Mouse (Mus musculus) limb, embryonic 10.5 days (tissue): Measurements from ENCODE around the gene Daam2. TPM values are rescaled to one million over a fixed set of nuclear protein-coding genes. Genes with fewer than 3 reads are reported as not detected.

Experiments used
- DNase-seq: peaks from one replicate; pipeline ENCODE4 v3.0.0-alpha.2; 2017; ENCODE audit warnings: low spot score
- H3K27ac ChIP-seq: fragments of 300-500 bp; sonication (generic); 2 replicates; pipeline ENCODE4 v1.5.1; 2016; ENCODE audit warnings: mild to moderate bottlenecking
- H3K27me3 ChIP-seq: fragments of 300-500 bp; sonication (generic); 2 replicates; pipeline ENCODE4 v1.6.1; 2016; ENCODE audit warnings: low read depth, mild to moderate bottlenecking; ENCODE audit not compliant: poor library complexity, severe bottlenecking
- H3K36me3 ChIP-seq: fragments of 300-500 bp; sonication (generic); 2 replicates; pipeline ENCODE4 v1.6.1; 2016; ENCODE audit warnings: mild to moderate bottlenecking, moderate library complexity
- H3K4me1 ChIP-seq: fragments of 300-500 bp; sonication (generic); 2 replicates; pipeline ENCODE4 v1.6.1; 2016
- H3K4me3 ChIP-seq: fragments of 300-500 bp; sonication (generic); 2 replicates; pipeline ENCODE4 v1.5.1; 2016; ENCODE audit warnings: mild to moderate bottlenecking, moderate library complexity
- H3K9me3 ChIP-seq: fragments of 300-500 bp; sonication (generic); replicated peaks from 2 replicates; pipeline ENCODE4 v1.6.1; 2016; ENCODE audit warnings: mild to moderate bottlenecking
- WGBS: fragments of 180-500 bp; shearing (Covaris S2); methylation state at CpG from one replicate; pipeline ENCODE4 v1.1.7; 2016; 5-methylcytosine and 5-hydroxymethylcytosine counted together
- polyA plus RNA-seq: library from polyadenylated mRNA; unstranded; fragments of >200 nt; fragmentation: Nextera tagmentation; extraction: Ambion mirVana; gene quantifications from 2 replicates; pipeline ENCODE4 v1.2.1, GENCODE M21; 2016

Gene Daam2
- polyA plus RNA-seq, 1 experiment from 2014 or later = 10.7 TPM

DNA sequence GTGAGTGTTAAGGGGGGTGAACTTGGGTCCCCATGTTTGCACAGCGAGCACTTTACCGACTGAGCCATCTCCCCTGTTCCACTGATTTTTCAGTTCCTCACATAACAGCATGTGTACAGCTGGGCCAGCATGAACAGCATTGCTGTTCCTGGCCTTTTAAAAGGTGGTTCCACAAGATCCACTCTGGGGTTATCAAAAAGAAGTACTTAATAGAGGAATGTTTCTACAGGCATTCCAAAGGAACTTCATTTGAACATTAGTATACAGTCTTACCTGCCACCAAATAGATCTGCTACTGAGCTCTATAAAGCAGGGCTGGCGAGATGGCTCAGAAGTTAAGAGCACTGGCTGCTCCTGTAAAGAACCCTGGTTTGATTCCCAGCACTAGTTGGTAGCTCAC, 8.0 kb downstream of the Daam2 start:
- Histone ChIP-seq H3K9me3 (no peaks in the 10 kb centered on the region), H3K27me3 (no peaks in the 10 kb centered on the region), H3K4me1 (peaks cover 13% of the 10 kb centered on the region), H3K4me3 (no peak overlapping the region), H3K36me3 (peaks cover 5% of the 10 kb centered on the region), H3K27ac (no peak overlapping the region)
- 91% methylated on average over 3 of the region's 3 CpGs for whole genome bisulfite sequencing
- no peak for DNase-seq

DNA sequence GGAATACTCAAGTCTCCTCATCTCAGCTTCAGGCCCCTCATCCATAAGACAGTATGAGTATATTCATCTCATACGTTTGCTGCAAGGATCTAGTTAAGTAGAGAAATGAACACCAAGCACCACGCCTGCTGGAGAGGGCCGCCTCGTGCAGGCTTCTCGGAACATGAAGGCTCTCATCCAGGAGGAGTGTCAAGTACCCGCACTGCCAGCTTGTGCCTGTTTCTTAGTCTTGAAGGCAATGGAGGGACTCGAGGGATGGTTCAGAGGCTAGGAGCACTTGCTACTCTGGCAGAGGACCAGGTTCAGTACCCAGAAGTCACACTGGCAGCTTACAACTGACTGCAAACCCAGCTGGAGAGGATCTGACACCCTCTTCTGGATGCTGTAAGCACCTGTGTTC, 12.2 kb downstream of the Daam2 start:
- WGBS = 89% methylated on average over 7 of the region's 7 CpGs
- Histone ChIP-seq H3K4me3 (no peak overlapping the region), H3K36me3 (peaks cover 35% of the 10 kb centered on the region), H3K4me1 (no peaks in the 10 kb centered on the region), H3K9me3 (no peaks in the 10 kb centered on the region), H3K27ac (no peak overlapping the region), H3K27me3 (no peaks in the 10 kb centered on the region)
- DNase-seq = no peak

DNA sequence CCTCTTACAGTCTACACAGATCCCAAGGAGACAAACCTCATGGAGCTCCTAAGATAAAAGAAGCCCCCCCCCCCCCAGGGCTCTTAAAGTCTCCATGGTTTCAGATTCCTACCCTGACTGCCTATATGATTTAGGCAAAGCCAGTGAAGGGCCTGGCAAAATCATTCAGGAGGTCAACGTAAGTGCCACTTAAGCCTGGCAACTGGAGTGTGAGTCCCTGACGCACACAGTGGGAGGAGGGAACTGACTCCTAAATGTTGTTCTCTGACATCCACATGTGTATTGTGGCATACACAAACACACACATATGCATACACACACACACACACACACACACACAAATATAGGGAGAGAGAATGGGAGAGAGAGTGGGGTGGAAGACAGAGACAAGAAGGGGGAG, 12.7 kb downstream of the Daam2 start:
- 77% methylated on average over 2 of the region's 2 CpGs for WGBS
- Histone ChIP-seq H3K27me3 (no peaks in the 10 kb centered on the region), H3K27ac (no peak overlapping the region), H3K36me3 (peaks cover 35% of the 10 kb centered on the region), H3K4me3 (no peak overlapping the region), H3K4me1 (no peaks in the 10 kb centered on the region), H3K9me3 (no peaks in the 10 kb centered on the region)
- DNase-seq = no peak

DNA sequence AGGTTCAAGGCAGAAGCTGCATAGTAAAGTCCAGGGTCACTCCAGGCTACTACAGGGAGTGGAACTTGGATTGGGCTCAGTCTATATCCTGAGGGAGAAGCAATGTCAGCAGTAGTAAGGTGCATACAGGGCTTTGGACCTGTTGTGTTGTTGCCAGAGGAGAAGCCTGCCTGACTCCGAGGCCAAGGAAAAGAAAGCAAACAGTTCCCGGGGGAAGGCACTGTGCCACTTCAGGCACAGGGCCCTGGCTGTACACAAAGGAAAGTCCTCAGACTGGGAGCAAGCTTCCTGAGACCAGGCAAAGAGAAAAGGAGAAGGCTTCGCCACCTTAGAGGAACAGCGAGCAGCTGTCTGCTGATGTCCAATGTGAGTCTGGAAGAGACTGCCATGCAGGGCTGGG, 18.1 kb downstream of the Daam2 start:
- Histone ChIP-seq H3K4me1 (peaks cover 12% of the 10 kb centered on the region), H3K36me3 (peaks cover 45% of the 10 kb centered on the region), H3K27me3 (no peaks in the 10 kb centered on the region), H3K4me3 (no peak overlapping the region), H3K9me3 (no peaks in the 10 kb centered on the region), H3K27ac (0 out of 2 replicates have a peak overlapping the region, but pooled peaks have one; percentile 28)
- DNase-seq = no peak
- WGBS = 93% methylated on average over 4 of the region's 4 CpGs

DNA sequence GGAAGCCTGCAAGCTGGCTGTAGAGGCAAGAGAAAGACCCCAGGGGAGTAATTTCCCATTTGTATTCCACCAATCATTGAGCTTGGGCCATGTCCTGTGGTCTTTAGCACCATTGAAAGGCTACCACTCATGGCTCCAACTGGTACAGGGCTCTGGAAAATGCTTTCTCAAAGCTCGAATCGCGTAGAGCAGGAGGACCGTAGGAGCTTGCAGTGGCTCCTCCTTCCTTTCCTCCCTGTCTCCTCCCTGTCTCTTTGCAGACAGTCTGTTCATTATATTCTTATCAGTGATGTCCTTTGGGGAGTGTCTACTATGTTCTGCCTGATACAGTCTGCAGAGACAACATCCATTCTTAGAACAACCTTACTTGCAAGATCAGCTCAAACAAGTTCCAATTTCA, 18.7 kb downstream of the Daam2 start:
- H3K9me3 ChIP-seq = no peaks in the 10 kb centered on the region
- DNase-seq = no peak
- no peak overlapping the region for H3K4me3 ChIP-seq
- 86% methylated on average over 4 of the region's 4 CpGs for WGBS
- H3K4me1 ChIP-seq = peaks cover 17% of the 10 kb centered on the region
- H3K27ac ChIP-seq = no peak overlapping the region
- peaks cover 39% of the 10 kb centered on the region for H3K36me3 ChIP-seq
- H3K27me3 ChIP-seq = no peaks in the 10 kb centered on the region

DNA sequence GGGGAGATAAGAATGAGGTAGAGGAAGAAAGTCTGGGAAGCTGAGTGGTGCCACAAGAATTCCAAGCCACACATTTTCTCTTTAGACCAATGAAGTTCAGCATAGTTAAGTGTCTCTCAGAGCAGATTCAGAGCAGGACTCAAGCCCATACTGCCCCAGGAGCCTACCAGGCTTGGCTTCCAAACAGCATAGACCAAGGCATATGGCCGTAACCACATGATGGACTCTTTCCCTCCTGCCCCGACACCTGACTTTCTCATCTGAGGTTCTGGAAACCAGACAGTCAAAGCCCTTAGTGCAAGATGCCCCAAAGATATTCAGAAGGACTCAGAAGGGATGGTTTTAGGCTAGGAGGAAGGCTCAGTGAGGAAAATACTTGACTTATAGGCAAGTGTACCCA, 19.6 kb downstream of the Daam2 start:
- Histone ChIP-seq H3K4me3 (no peak overlapping the region), H3K27ac (no peak overlapping the region), H3K27me3 (no peaks in the 10 kb centered on the region), H3K9me3 (no peaks in the 10 kb centered on the region), H3K36me3 (peaks cover 31% of the 10 kb centered on the region), H3K4me1 (peaks cover 25% of the 10 kb centered on the region)
- 97% methylated on average over 2 of the region's 2 CpGs for WGBS
- DNase-seq = no peak

DNA sequence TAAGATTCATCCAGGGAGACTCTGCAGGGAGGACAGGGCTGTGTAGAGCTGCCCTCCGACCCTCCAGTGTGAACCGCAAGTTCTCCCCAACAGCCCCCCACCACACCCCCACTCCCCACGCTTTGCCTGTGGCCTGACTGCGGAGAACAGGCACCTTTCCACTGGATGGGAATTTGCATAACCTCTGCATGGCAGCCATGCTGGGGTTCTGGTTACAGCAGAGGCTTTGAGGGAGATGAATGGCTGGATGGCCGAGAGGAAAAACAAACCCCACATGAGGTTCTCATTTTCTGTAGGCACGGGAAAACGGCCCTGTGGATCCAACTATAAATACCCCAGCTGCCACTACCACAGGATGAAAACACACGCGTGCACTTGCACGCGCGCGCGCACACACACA, 23.4 kb downstream of the Daam2 start:
- Histone ChIP-seq H3K4me3 (no peak overlapping the region), H3K27ac (peak overlapping the region; percentile 81), H3K27me3 (no peaks in the 10 kb centered on the region), H3K9me3 (no peaks in the 10 kb centered on the region), H3K36me3 (peaks cover 18% of the 10 kb centered on the region), H3K4me1 (peaks cover 36% of the 10 kb centered on the region)
- DNase-seq = peak; percentile 41
- 61% methylated on average over 14 of the region's 14 CpGs for WGBS

DNA sequence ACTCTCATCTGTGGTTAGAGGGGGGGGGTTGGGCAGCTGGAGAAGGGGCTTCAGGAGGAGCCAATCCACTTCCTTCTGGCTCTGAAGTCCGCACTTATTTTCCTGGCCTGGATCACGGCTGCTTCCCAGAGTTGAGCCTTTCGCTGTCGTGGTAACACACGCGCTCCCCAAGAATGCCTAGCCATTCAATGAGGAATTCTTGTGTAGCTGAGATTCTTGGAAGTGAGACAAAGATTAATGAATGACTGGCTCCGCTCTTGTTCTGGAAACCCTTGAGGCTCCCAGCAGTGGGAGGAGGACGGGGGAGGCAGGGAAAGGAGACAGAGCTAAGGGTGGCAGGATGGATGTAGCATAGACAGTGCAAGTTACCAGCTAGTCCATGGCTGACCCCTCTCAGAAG, 24.9 kb downstream of the Daam2 start:
- no peak for DNase-seq
- no peaks in the 10 kb centered on the region for H3K9me3 ChIP-seq
- 59% methylated on average over 8 of the region's 8 CpGs for WGBS
- H3K4me1 ChIP-seq = peaks cover 31% of the 10 kb centered on the region
- H3K27me3 ChIP-seq = no peaks in the 10 kb centered on the region
- H3K4me3 ChIP-seq = no peak overlapping the region
- H3K36me3 ChIP-seq = peaks cover 16% of the 10 kb centered on the region
- H3K27ac ChIP-seq = 0 out of 2 replicates have a peak overlapping the region, but pooled peaks have one; percentile 81

DNA sequence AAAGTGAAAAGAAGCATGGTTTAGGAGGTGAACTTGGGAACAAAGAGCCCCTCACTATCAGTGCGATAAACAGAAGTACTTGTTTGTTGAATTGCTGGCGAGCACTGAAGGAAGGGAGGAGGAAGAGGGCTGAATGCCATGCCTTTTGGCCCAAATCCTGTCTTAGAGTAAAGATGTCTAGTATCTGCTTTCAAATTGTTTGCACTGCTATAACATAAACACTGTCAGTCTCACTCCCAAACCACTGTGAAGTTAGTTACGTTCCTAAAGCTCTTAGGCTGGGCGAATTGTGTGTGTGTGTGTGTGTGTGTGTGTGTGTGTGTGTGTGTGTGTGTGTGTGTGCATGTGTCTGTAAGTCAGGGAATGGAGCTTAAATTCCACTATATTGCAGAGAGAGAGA, 28.6 kb downstream of the Daam2 start:
- no peak overlapping the region for H3K27ac ChIP-seq
- peaks cover 34% of the 10 kb centered on the region for H3K36me3 ChIP-seq
- no peaks in the 10 kb centered on the region for H3K9me3 ChIP-seq
- H3K27me3 ChIP-seq = no peaks in the 10 kb centered on the region
- no peak overlapping the region for H3K4me3 ChIP-seq
- no peak for DNase-seq
- peaks cover 20% of the 10 kb centered on the region for H3K4me1 ChIP-seq
- WGBS = 76% methylated on average over 4 of the region's 4 CpGs

DNA sequence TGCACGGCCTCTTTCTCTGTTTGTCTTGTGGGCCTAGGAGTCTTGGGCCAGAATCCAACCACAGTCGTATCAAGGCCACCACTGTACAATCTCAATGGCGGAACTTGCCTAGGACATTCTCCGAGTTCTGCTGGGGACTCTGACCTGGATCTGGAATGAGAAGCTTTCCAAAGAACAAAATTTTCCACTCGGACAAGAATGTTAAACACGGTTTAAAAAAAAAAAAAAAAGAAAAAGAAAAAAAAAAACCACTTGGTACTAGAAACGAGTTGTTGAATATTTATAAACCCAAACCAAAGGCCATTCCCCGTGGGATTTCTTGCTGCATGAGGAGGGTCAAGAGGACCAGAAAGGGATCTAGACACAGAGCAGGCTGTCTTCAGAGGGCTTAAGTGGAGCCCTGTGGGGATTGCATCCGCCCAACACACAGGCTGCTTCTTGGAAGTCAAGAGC, 29.9 kb downstream of the Daam2 start:
- WGBS = 83% methylated on average over 9 of the region's 9 CpGs
- Histone ChIP-seq H3K36me3 (peaks cover 35% of the 10 kb centered on the region), H3K27me3 (no peaks in the 10 kb centered on the region), H3K27ac (no peak overlapping the region), H3K9me3 (no peaks in the 10 kb centered on the region), H3K4me3 (no peak overlapping the region), H3K4me1 (peaks cover 8% of the 10 kb centered on the region)
- no peak for DNase-seq

DNA sequence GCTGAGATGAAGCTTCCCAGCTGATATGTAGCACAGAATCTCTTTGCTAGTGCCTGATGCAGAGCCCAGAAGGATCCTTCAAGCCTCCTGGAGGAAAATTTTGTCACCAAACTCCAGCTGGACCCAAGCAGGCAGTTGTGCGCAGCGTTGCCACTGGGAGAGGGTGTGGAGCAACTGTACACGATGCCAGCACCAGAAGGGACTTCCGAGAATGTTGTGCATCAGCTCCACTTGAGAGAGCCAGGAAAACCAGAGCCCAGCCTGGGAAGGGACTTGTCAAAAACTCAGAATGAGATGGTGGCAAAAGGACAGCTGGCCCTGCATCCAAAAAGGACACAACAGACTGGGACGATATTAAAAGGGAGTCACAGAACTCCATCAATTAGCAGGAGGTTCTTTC, 32.5 kb downstream of the Daam2 start:
- Histone ChIP-seq H3K27ac (no peak overlapping the region), H3K36me3 (peaks cover 27% of the 10 kb centered on the region), H3K4me1 (no peaks in the 10 kb centered on the region), H3K9me3 (no peaks in the 10 kb centered on the region), H3K4me3 (no peak overlapping the region), H3K27me3 (no peaks in the 10 kb centered on the region)
- DNase-seq = no peak
- WGBS = 93% methylated on average over 5 of the region's 5 CpGs

DNA sequence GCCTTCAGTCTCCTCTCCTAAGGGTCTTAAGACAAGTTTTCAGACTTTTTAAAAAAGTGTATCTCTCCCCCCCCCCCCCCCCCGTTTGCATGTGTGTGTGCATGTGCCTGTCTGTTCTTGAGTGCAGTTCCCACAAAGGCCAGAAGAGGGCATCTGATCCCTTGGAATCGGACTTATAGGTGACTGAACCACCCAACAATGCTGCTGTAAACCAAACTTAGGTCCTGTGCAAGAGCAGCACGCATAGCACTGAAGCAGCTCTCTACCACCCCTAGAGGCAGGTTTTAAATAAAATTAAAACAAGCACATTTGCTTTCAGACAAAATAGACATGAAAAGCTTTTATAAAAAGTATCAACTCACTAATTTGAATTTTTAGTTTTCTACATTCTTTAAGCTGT, 33.9 kb downstream of the Daam2 start:
- H3K36me3 ChIP-seq = peaks cover 27% of the 10 kb centered on the region
- H3K4me1 ChIP-seq = no peaks in the 10 kb centered on the region
- no peak overlapping the region for H3K4me3 ChIP-seq
- 43% methylated on average over 3 of the region's 3 CpGs for WGBS
- H3K9me3 ChIP-seq = no peaks in the 10 kb centered on the region
- H3K27ac ChIP-seq = no peak overlapping the region
- no peaks in the 10 kb centered on the region for H3K27me3 ChIP-seq
- peak; percentile 65 for DNase-seq

DNA sequence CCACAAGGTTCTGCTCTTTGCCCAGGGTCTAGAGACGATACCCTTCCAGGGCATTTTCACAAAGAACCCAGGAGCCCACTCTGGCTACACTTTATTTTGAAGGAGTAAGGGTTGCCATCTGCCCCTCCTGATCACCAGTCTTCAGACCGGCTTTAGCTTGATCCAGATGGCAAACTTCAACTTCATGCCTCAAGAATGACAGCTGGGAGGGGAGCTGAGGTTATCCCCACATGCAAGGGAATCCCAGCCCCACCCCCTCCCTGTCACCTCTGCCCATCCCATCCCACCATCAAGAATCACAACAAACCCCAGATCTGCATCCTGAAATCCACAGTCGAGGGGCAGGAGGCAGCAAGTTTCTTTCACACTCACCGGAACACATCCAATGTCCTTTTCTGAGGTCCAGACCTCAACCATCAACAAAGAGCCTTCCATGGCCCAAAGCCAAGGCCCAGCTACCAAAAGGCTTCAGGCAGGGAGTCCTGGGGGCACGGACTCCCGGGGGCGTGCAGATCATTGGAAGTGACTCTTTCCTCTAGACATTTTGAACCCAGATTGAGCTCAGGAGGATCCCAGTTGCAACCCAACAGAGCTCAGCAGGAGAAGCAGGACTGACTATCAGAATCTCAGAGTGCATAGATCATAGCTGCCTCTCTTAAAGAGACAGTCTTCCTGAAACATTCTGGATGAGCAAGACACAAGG, 35.5 kb downstream of the Daam2 start:
- Histone ChIP-seq H3K27me3 (no peaks in the 10 kb centered on the region), H3K4me3 (no peak overlapping the region), H3K36me3 (peaks cover 25% of the 10 kb centered on the region), H3K27ac (no peak overlapping the region), H3K4me1 (peaks cover 9% of the 10 kb centered on the region; the same call in 1 of the 2 replicates), H3K9me3 (no peaks in the 10 kb centered on the region)
- 77% methylated on average over 7 of the region's 7 CpGs for WGBS
- DNase-seq = no peak

DNA sequence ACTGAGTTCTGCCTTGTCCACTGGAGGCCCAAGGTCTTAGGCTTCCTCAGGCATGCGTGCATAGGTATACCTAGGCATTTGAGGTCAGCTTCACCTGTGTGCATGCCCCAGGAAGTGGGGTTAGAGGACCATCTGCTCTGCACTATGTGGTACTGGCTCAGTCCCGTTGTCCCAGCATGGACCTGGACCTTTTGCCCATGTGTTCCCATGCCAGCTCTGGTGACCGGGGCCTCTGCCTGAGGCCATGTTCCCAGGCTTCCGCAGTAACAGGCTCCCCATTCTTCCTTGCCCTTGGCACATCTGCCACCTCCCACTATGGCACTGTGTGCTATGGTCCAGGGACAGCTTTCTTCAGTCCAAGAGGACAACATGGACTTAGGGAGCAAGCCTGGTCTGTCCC, 36.1 kb downstream of the Daam2 start:
- Histone ChIP-seq H3K36me3 (peaks cover 19% of the 10 kb centered on the region), H3K27ac (no peak overlapping the region), H3K4me3 (no peak overlapping the region), H3K4me1 (peaks cover 9% of the 10 kb centered on the region; the same call in 1 of the 2 replicates), H3K9me3 (no peaks in the 10 kb centered on the region), H3K27me3 (no peaks in the 10 kb centered on the region)
- WGBS = 90% methylated on average over 4 of the region's 4 CpGs
- no peak for DNase-seq
